Mouse (Mus musculus) left cerebral cortex, postnatal 14 days (tissue): ENCODE measurements around the gene Serinc3. TPM values are rescaled to one million over a fixed set of nuclear protein-coding genes. Genes with fewer than 3 reads are reported as not detected.
"Not testable (repeated sequence)": the region's sequence is repeated elsewhere in the genome, so short reads cannot be mapped to it uniquely, and the experiment has no call there.

Source experiments
- DNase-seq, 2 experiments: peaks; one replicate each; pipeline ENCODE4 v3.0.0; 2021 to 2022; ENCODE audit warnings: low spot score in 2 of 2, mixed read lengths in 1 of 2
- intact Hi-C: fragments of 180-260 bp; cut with DNase I; formaldehyde crosslinking; loops from one replicate; pipeline ENCODE4 v1.15.1; 2025
- total RNA-seq, 2 experiments: library from RNA; stranded (reverse); gene quantifications; 2 replicates each; pipeline ENCODE4 v1.2.3; 2021

Serinc3 gene
- total RNA-seq, 2 experiments from 2014 or later: 221 to 248 TPM

GRCm38 (mm10) chr2:163670872-163671594, 26.1 kb upstream of the Serinc3 start:
- intact Hi-C loops: no loop called here
- DNase-seq: no peak

DNA sequence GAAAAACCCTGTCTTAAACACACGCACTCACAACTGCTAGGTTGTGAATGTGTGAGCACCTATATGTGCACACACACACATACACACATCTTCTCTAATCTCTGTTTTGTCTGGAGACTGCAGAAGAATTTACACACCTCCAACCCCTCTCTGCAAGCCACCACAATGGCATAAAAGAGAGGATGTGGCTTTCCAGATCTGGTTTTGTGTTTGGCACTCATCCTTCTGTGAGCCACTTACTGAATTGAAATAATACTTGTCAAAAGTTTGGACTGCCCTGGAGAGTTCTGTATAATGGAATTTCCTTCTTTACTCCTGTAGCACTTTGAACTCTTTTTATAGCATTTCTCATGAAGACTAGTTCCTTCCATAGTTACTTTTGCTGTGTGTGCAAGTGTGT, 22.1 kb upstream of the Serinc3 start:
- intact Hi-C loops: no loop called here

GRCm38 (mm10) chr2:163663930-163664329, 19.0 kb upstream of the Serinc3 start:
- intact Hi-C loops: no loop called here
- no peak for DNase-seq

More for the DNA sequence above, 22.1 kb upstream of the Serinc3 start:
- no peak for DNase-seq

DNA sequence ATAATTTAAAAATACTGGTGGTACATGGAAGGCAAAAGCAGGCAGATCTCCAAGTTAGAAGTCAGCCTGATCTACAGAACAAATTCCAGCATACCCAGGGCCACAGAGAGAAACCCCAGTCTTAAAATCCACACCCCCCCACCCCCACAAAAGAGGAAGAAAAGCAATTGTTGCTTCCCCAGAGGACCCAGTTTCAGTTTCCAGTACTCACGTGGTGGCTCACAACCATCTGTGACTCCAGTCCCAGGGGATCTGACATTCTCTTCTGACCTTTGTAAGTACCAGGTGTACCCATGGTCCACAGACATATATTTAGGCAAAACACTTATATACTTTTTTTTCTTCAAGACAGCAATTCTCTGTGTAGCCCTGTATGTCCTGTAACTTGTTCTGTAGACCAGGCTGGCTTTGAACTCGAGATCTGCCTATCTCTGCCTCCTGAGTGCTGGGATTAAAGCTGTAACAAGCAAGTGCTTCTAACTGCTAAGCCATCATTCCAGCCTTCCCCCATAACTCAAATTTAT, 17.8 kb upstream of the Serinc3 start:
- DNase-seq: no peak
- intact Hi-C loops: no loop called here

- intact Hi-C loops: no loop called here
- no peak for DNase-seq
Measured at GRCm38 (mm10) chr2:163662076-163662475, 17.1 kb upstream of the Serinc3 start.

DNA sequence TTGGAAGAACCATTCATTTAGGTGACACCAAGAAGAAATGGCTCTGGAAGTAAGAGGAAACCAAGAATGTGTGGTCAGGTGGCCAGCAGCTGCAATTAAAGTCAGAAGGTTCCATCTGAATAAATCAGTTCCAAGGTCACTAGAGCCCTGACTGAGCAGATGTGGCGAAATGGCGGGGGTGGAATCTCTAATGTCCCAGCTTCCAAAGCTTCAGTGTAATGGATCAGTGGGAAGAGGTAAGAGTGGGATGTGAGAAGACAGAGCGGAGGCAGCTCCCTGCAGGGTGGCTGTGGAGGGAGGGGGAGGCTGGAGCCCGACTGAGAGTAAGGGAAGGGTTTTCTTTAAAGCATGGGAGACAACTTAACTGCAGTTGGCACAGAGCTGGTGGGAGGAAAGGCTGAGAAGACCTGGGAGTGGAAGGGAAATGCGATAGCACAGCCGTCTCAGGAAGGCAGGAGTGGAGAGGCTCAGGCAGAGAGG, 16.5 kb upstream of the Serinc3 start:
- intact Hi-C loops: no loop called here
- peak; percentile 59 to 66 for DNase-seq

GRCm38 (mm10) chr2:163660103-163660701, 15.3 kb upstream of the Serinc3 start:
- intact Hi-C loops: no loop called here
- no peak for DNase-seq

DNA sequence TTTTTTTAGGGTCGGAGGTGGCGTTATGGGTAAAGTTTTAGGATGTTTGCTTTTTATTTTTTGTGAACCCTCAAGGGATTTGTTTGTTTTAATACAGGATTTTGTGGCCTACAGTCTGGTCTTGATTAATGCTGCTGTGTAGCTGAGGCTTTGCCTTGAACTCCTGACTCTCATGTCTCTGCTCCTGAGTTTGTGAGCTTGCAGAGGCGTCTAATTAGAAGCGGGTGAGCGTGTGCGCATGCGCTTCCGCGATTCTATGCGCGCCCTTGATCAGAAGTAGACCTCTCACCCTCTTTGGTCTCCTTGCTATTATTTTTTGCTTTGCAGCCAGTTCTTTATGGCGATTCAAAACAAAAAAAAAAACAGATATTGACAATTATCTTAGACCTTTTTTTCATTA, 14.5 kb upstream of the Serinc3 start:
- intact Hi-C loops: loop anchor here (2.0 to 5.0 kb wide), 2 partner anchors 38 to 59 kb away; no protein-coding TSS in a partner anchor
- DNase-seq: no peak

DNA sequence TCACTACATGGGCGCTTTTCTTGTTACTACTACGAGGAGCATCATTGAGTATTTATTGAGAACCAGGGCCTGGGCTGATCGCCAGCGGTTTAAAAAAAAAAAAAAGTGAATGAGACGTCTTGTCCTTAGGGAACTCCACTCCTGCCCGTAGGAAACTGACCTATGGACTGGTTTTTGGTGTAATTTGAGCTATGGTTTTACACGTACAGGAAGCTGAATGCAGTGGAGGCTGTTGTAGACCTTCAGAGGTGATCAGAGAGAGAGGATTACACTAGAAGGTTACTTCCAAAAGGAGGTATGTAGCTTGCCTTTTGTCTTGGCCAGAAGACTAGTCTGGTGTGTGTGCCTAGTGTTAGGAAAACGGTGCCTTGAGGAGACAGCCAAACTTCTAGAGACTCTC, 14.0 kb upstream of the Serinc3 start:
- intact Hi-C loops: loop anchor here (2.0 to 5.0 kb wide), 2 partner anchors 38 to 60 kb away; no protein-coding TSS in a partner anchor
- DNase-seq: no peak

DNA sequence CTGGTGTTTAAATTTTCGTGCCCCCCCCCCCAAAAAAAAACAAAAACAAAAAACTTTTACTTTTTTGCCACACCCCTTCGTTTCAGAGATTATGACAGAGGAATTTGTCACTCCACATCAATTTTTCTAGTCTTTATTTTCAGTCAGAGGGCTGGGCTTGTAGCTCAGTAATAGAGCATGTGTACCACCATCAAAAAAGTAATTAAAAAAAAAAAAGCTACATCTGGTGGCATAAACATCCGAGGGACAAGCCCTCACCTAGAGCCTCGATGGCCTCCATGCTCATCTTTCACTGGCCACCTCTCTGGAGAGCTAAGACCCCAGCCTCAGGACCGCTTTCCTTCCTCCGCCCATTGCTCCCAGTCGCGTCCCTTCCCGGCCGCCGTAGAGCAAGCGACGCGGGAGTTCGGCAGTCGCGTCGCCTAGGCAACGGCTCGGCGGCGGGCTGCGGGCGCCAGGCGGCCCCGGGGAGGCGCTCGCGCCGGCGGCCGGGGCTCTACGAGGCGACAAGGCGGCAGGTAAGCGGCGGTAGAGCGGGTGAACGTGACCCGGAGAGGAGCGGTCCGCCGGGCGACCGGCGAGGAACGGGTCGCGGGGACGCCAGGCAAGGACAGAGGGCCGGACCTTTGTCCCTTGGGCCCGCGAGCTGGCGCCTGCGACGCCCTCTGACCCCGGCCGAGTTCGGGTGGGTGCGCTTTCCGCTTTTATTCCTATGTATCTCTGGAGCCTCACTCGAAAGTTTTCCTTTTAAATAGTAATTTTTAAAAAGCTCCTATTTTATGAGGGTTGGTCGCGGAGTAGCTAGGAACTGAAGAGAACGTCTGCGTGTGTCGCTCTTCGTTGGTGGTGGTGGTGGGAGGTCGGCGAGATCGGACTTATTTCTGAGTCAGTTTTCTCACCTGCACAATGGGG, 13.3 kb upstream of the Serinc3 start, which contains the start of gene Pkig:
TSS of gene Pkig (plus strand) at position 412 of the 912 bp plus-strand sequence.
- peak; percentile 74 to 88 for DNase-seq
- intact Hi-C loops: loop anchor here (2.0 to 5.0 kb wide), 2 partner anchors 39 to 61 kb away; no protein-coding TSS in a partner anchor

DNA sequence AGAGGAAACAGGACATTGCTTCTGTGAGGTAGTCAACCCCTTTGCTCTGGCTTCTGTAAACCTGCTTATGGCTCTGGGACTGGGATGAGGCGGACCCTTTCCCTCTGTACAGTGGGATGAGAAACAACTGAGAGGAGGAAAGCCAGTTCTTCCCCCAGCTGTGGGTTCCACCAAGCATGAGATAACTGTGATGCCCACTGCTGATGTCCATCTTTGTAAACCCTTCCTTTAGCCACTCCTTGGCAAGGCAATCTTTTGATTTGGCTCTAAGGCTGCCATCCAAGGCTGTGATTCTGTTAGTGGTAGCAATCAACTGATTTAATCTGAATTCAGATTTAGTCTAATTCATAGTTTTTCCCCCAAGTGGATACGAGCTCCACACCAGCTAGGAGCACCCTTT, 12.6 kb upstream of the Serinc3 start:
- intact Hi-C loops: loop anchor here (5.0 kb wide), 1 partner anchor 40 kb away; no protein-coding TSS in a partner anchor
- no peak for DNase-seq

GRCm38 (mm10) chr2:163655699-163656098, 10.8 kb upstream of the Serinc3 start:
- DNase-seq: not testable (repeated sequence)
- intact Hi-C loops: loop anchor here (5.0 kb wide), 1 partner anchor 42 kb away; no protein-coding TSS in a partner anchor

GRCm38 (mm10) chr2:163646461-163647080, 1.6 kb upstream of the Serinc3 start:
- intact Hi-C loops: no loop called here
- no peak for DNase-seq

DNA sequence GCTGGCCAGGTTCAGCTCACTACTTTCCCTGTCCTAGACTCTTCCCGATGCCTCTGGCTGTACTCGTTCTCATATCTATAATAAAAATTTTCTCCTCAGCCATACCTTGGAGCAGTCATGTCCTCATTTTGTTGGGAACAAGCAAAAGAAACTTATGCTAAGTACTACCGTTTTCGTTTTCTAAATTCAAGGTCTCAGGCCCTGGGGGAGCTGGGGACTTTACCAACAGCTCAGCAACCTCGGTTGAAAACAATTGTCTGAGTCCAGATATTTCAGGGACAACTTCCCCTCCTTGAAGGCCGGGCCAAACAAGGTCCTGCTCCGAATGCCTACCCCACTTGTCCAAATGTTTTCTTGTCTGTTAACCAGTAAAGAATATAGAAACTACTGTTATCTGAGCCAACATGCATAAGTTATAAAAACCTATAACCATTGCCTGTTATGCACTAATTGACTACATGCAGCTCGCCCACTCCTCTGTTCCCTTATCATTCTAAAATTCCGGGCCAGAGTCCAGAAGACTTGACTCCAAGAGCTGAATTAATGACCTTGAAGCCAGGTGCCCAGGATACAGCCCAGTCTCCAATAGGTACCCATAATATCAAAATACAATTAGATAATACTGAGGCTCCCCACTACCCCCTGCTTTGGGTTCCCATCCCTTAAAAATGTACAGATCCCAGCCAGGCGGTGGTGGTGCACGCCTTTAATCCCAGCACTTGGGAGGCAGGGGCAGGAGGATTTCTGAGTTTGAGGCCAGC, 949 bp upstream of the Serinc3 start:
- DNase-seq: no peak
- intact Hi-C loops: no loop called here

GRCm38 (mm10) chr2:163644047-163644446, 884 bp downstream of the Serinc3 start:
- intact Hi-C loops: no loop called here
- DNase-seq: no peak

- intact Hi-C loops: no loop called here
- no peak for DNase-seq
Measured at GRCm38 (mm10) chr2:163643576-163643971, 1.4 kb downstream of the Serinc3 start.

GRCm38 (mm10) chr2:163642685-163643575, 2.0 kb downstream of the Serinc3 start:
- intact Hi-C loops: no loop called here
- DNase-seq: peak; percentile 29 to 43
